Mouse (Mus musculus) MEL-GATA-1-ER (cell line): ENCODE data around the gene Tmem184a.

Experiments
- DNase-seq: peaks from one replicate; pipeline ENCODE4 v3.0.0-alpha.2; 2012; ENCODE audit warnings: low read depth; ENCODE audit errors: extremely low read depth

Tmem184a gene

GRCm38 (mm10) chr5:139793338-139794089 is 26.2 kb downstream of the Tmem184a start:
- peak; percentile 78 for DNase-seq

GRCm38 (mm10) chr5:139792966-139793337 is 26.8 kb downstream of the Tmem184a start:
- no peak for DNase-seq

GRCm38 (mm10) chr5:139792159-139792775 is 27.4 kb downstream of the Tmem184a start:
- DNase-seq: no peak

GRCm38 (mm10) chr5:139791227-139792158 is 28.2 kb downstream of the Tmem184a start, which contains the start of gene Mafk:
TSS of gene Mafk (plus strand) at chr5:139791513.
- DNase-seq: peak; percentile 85

- no peak for DNase-seq
These were observed 30.3 kb downstream of the Tmem184a start for GRCm38 (mm10) chr5:139789466-139789865.

GRCm38 (mm10) chr5:139781406-139781805 is 38.3 kb downstream of the Tmem184a start:
- DNase-seq: no peak

GRCm38 (mm10) chr5:139776966-139777365 is 42.8 kb downstream of the Tmem184a start:
- no peak for DNase-seq

GRCm38 (mm10) chr5:139775216-139775926 is 44.3 kb downstream of the Tmem184a start, which contains the start of gene Ints1:
TSS of gene Ints1 (minus strand) at chr5:139775674.
- DNase-seq: peak; percentile 94

- DNase-seq: no peak
These were observed 51.5 kb downstream of the Tmem184a start for GRCm38 (mm10) chr5:139768216-139768615.

GRCm38 (mm10) chr5:139764296-139764695 is 55.4 kb downstream of the Tmem184a start:
- no peak for DNase-seq

GRCm38 (mm10) chr5:139758096-139758495 is 61.6 kb downstream of the Tmem184a start:
- DNase-seq: no peak

GRCm38 (mm10) chr5:139756586-139756985 is 63.1 kb downstream of the Tmem184a start:
- no peak for DNase-seq

GRCm38 (mm10) chr5:139756135-139756534 is 63.6 kb downstream of the Tmem184a start:
- DNase-seq: no peak

- no peak for DNase-seq
These were observed 65.0 kb downstream of the Tmem184a start for GRCm38 (mm10) chr5:139754753-139755152.
